Comparison of ENCODE assay signal across 9 mouse cellular contexts in the genomic region with DNA sequence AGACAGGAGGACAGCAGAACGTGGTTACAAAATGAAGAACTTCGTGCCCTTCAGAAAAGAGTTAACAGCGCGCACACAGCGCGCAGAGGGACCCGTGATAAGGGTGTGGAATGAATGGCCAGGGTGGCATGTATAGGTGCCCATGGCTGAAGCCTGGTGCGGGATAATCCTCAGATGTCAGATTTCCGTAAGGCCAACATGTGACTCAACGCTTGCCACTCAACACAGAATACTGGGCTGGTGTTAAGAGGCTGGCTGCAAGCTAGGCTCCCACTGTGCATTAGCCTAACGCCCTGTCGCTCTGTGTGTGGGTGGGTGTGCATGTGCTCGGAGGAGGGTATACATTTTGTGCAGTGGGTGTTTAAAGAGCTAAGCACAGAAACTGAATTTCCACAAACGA. TPM values are rescaled to one million over a fixed set of nuclear protein-coding genes. Genes with fewer than 3 reads are reported as not detected.
A peak's percentile ranks its signal among the peaks of the same experiment; 100 is the strongest.
DNase-seq lines count a peak whose midpoint lies in the region; ATAC-seq and TF ChIP-seq lines count a peak whose summit lies in the region.
"Had no signal": no experiment of that assay in that cellular context is flagged by ENCODE, and none has a peak within 500 bp of the region (broad histone marks: within the 10 kb centered on the region; RNA-seq: fewer than 3 reads in every experiment).

No protein-coding gene starts in this region.

- H3K9ac ChIP-seq in lung, postnatal 0 days (replicated peaks; ENCODE audit: low read depth) = no peak overlapping the region

- H3K4me2 ChIP-seq in lung, postnatal 0 days (replicated peaks; ENCODE audit: low read depth, low read length) = peak overlapping the region; percentile 5; the same call in 1 of the 2 replicates

- H3K4me1 ChIP-seq in lung, postnatal 0 days (ENCODE audit: insufficient read depth, low read depth, low read length) = peaks cover 17% of the 10 kb centered on the region; the same call in 1 of the 2 replicates

- H3K36me3 ChIP-seq in lung, postnatal 0 days (ENCODE audit: insufficient read depth, low read length) = no peaks in the 10 kb centered on the region

- WGBS in lung, postnatal 0 days = 57% methylated on average over 14 of the region's 14 CpGs

- TF ChIP-seq EP300 in lung, postnatal 0 days (IDR thresholded peaks at IDR 0.05) = no peak

- H3K4me3 ChIP-seq in lung, postnatal 0 days (ENCODE audit: low read depth, low read length) = no peak overlapping the region

- no peak for ATAC-seq in lung, postnatal 0 days

- no peak for TF ChIP-seq CTCF in lung, postnatal 0 days (IDR thresholded peaks at IDR 0.05)

- H3K27ac ChIP-seq in lung, postnatal 0 days (ENCODE audit: low read length) = no peak overlapping the region

- no peaks in the 10 kb centered on the region for H3K27me3 ChIP-seq in lung, postnatal 0 days (replicated peaks; ENCODE audit: insufficient read depth, low read length)

- no peaks in the 10 kb centered on the region for H3K9me3 ChIP-seq in lung, postnatal 0 days (ENCODE audit: low read length)

- peak; percentile 38 for DNase-seq in cerebellum, postnatal 25 days
- DNase-seq in cerebellum, adult 8-10 months = no peak
- DNase-seq in lung, postnatal 0 days (ENCODE audit: low spot score) = peak; percentile 22
- no peak for DNase-seq in lung, adult 18-20 months
- DNase-seq in left cerebral cortex, adult 9 months (ENCODE audit: low spot score in 2 of 2) = peak; percentile 62 to 76
- DNase-seq in telencephalon, adult 2 months (ENCODE audit: low read depth, low spot score) = peak; percentile 70
- no peak for DNase-seq in ovary, postnatal 10 days (ENCODE audit: low spot score)
- DNase-seq in thymus, postnatal 0 days (ENCODE audit: low spot score) = no peak
- DNase-seq: kidney, adult 11 months had no signal

RNA-seq across cellular contexts. Expression of gene Slc4a4, which starts 47.3 kb away (rescaled TPM):
- polyA plus RNA-seq in lung, postnatal 0 days (2015; fragmentation: Nextera tagmentation; extraction: Ambion mirVana) = 2.9 and 4.0 TPM in 2 replicates
- polyA plus RNA-seq in thymus, postnatal 0 days (2015; fragmentation: Nextera tagmentation; extraction: Ambion mirVana) = 1.1 and 1.5 TPM in 2 replicates

Comparison
In these comparisons a context has a peak if more than half of its experiments do, and no peak if none do; other contexts are left out.
1. DNase-seq: peak in cerebellum, postnatal 25 days (2 of 2), lung, postnatal 0 days (single experiment), left cerebral cortex, adult 9 months (2 of 2) and telencephalon, adult 2 months (single experiment); none in cerebellum, adult 8-10 months (single experiment), lung, adult 18-20 months (0 of 2), ovary, postnatal 10 days (single experiment) and thymus, postnatal 0 days (single experiment).